Mouse (Mus musculus) embryonic facial prominence, embryonic 15.5 days (tissue): ENCODE measurements around the gene Rab7. TPM values are rescaled to one million over a fixed set of nuclear protein-coding genes. Genes with fewer than 3 reads are reported as not detected.
"Not testable (repeated sequence)": the region's sequence is repeated elsewhere in the genome, so short reads cannot be mapped to it uniquely, and the experiment has no call there.

Source experiments
- ATAC-seq: fragments of 200-750 bp; cut with Nextera tagmentation; 2 replicates; pipeline ENCODE4 v1.8.0; 2017; ENCODE audit warnings: low read depth, moderate TSS enrichment; ENCODE audit not compliant: insufficient number of reproducible peaks, low FRiP score, low TSS enrichment
- H3K27ac ChIP-seq: fragments of 300-500 bp; sonication (generic); replicated peaks from 2 replicates; pipeline ENCODE4 v1.5.1; 2015; ENCODE audit warnings: mild to moderate bottlenecking, inconsistent platforms
- H3K27me3 ChIP-seq: fragments of 300-500 bp; sonication (generic); 2 replicates; pipeline ENCODE4 v1.6.1; 2015; ENCODE audit warnings: inconsistent platforms
- H3K36me3 ChIP-seq: fragments of 300-500 bp; sonication (generic); 2 replicates; pipeline ENCODE4 v1.6.1; 2015; ENCODE audit warnings: mild to moderate bottlenecking, inconsistent platforms
- H3K4me1 ChIP-seq: fragments of 300-500 bp; sonication (generic); 2 replicates; pipeline ENCODE4 v1.6.1; 2015; ENCODE audit warnings: inconsistent platforms
- H3K4me2 ChIP-seq: fragments of 300-500 bp; sonication (generic); replicated peaks from 2 replicates; pipeline ENCODE4 v1.6.1; 2015; ENCODE audit warnings: mild to moderate bottlenecking, inconsistent platforms
- H3K4me3 ChIP-seq: fragments of 300-500 bp; sonication (generic); replicated peaks from 2 replicates; pipeline ENCODE4 v1.5.1; 2015; ENCODE audit warnings: mild to moderate bottlenecking, inconsistent platforms
- H3K9ac ChIP-seq: fragments of 300-500 bp; sonication (generic); 2 replicates; pipeline ENCODE4 v1.6.1; 2015; ENCODE audit warnings: inconsistent platforms
- H3K9me3 ChIP-seq: fragments of 300-500 bp; sonication (generic); replicated peaks from 2 replicates; pipeline ENCODE4 v1.6.1; 2016; ENCODE audit warnings: inconsistent platforms
- WGBS: fragments of 180-500 bp; shearing (Covaris S2); methylation state at CpG from one replicate; pipeline ENCODE4 v1.1.7; 2015; 5-methylcytosine and 5-hydroxymethylcytosine counted together
- polyA plus RNA-seq: library from polyadenylated mRNA; unstranded; fragments of >200 nt; fragmentation: Nextera tagmentation; extraction: Ambion mirVana; gene quantifications from 2 replicates; pipeline ENCODE4 v1.2.1, GENCODE M21; 2015

Gene Rab7
- polyA plus RNA-seq, 1 experiment from 2014 or later = 225 TPM

- 96% methylated on average over 2 of the region's 2 CpGs for WGBS
Observed at GRCm38 (mm10) chr6:88030432-88030831, 14.6 kb downstream of the Rab7 start.

DNA sequence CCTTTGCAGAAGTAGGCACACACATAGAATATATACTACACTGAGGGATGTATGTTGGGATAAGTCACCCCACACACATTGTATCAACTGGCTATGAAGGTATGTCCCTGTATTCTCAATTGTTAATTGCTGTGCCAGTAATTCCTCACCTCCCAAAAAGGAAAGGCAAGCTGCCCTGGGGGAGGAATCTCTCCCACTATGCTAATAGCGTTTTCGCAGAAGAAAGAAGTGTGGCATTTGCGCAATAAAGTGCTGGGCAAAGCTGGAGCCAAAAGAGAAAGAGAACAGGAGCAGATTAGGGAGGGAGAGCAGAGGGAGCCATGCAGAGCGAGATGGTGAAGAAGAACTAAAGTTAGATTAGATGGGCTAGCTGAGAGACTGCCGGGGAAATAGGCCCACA lies 17.7 kb downstream of the Rab7 start:
- peaks cover 18% of the 10 kb centered on the region; the same call in 1 of the 2 replicates for H3K36me3 ChIP-seq
- H3K9ac ChIP-seq = no peak overlapping the region
- ATAC-seq = no peak
- 74% methylated on average over 5 of the region's 5 CpGs for WGBS
- no peaks in the 10 kb centered on the region for H3K9me3 ChIP-seq
- H3K27me3 ChIP-seq = no peaks in the 10 kb centered on the region
- H3K4me1 ChIP-seq = no peaks in the 10 kb centered on the region
- H3K27ac ChIP-seq = no peak overlapping the region
- H3K4me3 ChIP-seq = no peak overlapping the region
- no peak overlapping the region for H3K4me2 ChIP-seq

More at GRCm38 (mm10) chr6:88030432-88030831, 14.6 kb downstream of the Rab7 start:
- no peaks in the 10 kb centered on the region for H3K9me3 ChIP-seq
- no peak for ATAC-seq
- no peak overlapping the region for H3K4me2 ChIP-seq
- H3K9ac ChIP-seq = no peak overlapping the region
- no peak overlapping the region for H3K27ac ChIP-seq
- no peak overlapping the region for H3K4me3 ChIP-seq
- H3K36me3 ChIP-seq = peaks cover 18% of the 10 kb centered on the region; the same call in 1 of the 2 replicates
- no peaks in the 10 kb centered on the region for H3K4me1 ChIP-seq
- no peaks in the 10 kb centered on the region for H3K27me3 ChIP-seq

DNA sequence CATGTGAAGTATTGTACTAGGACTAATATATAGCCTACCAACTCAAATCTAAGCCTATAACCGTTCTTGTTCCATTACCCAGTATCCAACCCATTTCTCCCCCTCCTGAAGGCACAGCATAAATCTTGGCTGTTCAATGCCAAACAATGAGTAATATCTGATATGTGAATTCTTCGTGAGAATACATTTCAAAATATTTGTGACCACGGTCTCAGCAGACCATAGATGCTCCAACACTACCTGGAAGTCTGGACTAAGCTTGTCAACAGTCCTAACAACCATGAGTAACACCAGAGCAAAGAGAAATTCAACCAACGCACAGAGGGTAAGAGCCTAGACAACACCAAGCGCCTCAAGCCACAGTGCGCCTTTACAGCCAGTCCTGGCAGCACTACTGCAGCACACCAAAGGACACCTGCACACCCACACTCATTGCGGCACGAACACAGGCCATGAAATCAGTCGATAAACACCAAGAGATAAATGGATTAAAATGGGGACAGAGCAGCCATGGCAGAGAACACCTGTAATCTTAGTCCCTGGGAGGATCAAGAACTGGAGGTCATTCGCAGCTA lies 21.7 kb downstream of the Rab7 start:
- H3K4me2 ChIP-seq = no peak overlapping the region
- no peak overlapping the region for H3K4me3 ChIP-seq
- H3K9ac ChIP-seq = no peak overlapping the region
- 0 out of 2 replicates have a peak, but pooled peaks cover 8% of the 10 kb centered on the region for H3K36me3 ChIP-seq
- H3K27ac ChIP-seq = no peak overlapping the region
- no peaks in the 10 kb centered on the region for H3K27me3 ChIP-seq
- WGBS = 95% methylated on average over 10 of the region's 10 CpGs
- peaks cover 13% of the 10 kb centered on the region for H3K4me1 ChIP-seq
- no peaks in the 10 kb centered on the region for H3K9me3 ChIP-seq
- no peak for ATAC-seq

DNA sequence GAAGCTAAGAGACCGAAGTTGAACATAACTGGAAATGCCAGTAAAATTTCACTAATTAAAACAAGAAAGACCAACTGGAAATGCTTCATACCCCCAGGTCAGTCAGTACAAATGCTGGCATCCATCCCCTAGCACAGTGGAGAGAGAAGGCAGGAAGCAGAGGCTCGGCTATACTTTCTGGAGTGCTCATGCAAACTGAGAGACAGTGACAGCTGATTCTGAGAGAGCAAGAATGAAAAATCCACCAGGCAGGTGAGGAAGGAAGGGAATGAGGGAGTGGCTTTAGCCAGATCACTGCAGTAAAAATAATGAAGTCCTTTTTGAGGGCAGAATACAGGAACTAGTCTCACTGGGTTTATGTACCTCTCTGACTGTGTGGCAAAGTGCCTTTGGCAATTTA lies 25.9 kb downstream of the Rab7 start:
- H3K27ac ChIP-seq = no peak overlapping the region
- WGBS = 32% methylated on average over 2 of the region's 2 CpGs
- ATAC-seq = no peak
- peaks cover 24% of the 10 kb centered on the region for H3K4me1 ChIP-seq
- 0 out of 2 replicates have a peak, but pooled peaks cover 3% of the 10 kb centered on the region for H3K36me3 ChIP-seq
- H3K9ac ChIP-seq = no peak overlapping the region
- no peaks in the 10 kb centered on the region for H3K27me3 ChIP-seq
- no peak overlapping the region for H3K4me3 ChIP-seq
- H3K4me2 ChIP-seq = no peak overlapping the region
- H3K9me3 ChIP-seq = no peaks in the 10 kb centered on the region

DNA sequence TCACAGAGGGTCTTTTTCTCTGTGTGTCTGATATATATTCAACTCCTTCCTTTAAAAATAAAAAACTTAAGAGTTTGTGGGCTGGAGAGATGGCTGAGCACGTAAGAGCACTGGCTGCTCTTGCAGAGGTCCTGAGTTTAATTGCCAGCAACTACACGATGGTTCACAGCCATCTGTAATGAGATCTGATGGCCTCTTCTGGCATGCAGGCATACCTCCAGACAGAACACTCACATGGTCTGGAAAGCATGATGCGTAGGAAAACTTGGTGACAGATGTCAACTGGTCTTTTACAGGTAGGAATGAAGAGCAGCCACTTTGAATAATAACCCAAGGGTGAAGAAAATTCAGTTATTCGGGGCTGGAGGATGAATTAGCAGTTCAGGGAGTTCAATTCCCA lies 27.2 kb downstream of the Rab7 start:
- no peak overlapping the region for H3K4me2 ChIP-seq
- whole genome bisulfite sequencing = 40% methylated on average over 4 of the region's 4 CpGs

GRCm38 (mm10) chr6:88015797-88016196 lies 29.3 kb downstream of the Rab7 start:
- WGBS = 70% methylated on average over 2 of the region's 2 CpGs
- Histone ChIP-seq H3K4me2 (no peak overlapping the region), H3K4me3 (no peak overlapping the region), H3K27ac (no peak overlapping the region), H3K27me3 (no peaks in the 10 kb centered on the region), H3K36me3 (peaks cover 20% of the 10 kb centered on the region), H3K9ac (no peak overlapping the region), H3K9me3 (no peaks in the 10 kb centered on the region), H3K4me1 (peaks cover 24% of the 10 kb centered on the region)
- no peak for ATAC-seq

More for the DNA sequence above, 27.2 kb downstream of the Rab7 start:
- Histone ChIP-seq H3K4me1 (peaks cover 24% of the 10 kb centered on the region), H3K36me3 (0 out of 2 replicates have a peak, but pooled peaks cover 8% of the 10 kb centered on the region), H3K9me3 (no peaks in the 10 kb centered on the region), H3K9ac (no peak overlapping the region), H3K27ac (no peak overlapping the region; the same call in 1 of the 2 replicates), H3K27me3 (no peaks in the 10 kb centered on the region), H3K4me3 (no peak overlapping the region)
- no peak for ATAC-seq

GRCm38 (mm10) chr6:88013456-88013855 lies 31.6 kb downstream of the Rab7 start:
- no peak overlapping the region for H3K4me2 ChIP-seq
- H3K27ac ChIP-seq = no peak overlapping the region
- H3K4me3 ChIP-seq = no peak overlapping the region
- peaks cover 37% of the 10 kb centered on the region for H3K36me3 ChIP-seq
- WGBS = 71% methylated on average over 4 of the region's 4 CpGs
- ATAC-seq = no peak
- no peaks in the 10 kb centered on the region for H3K9me3 ChIP-seq
- H3K4me1 ChIP-seq = peaks cover 11% of the 10 kb centered on the region
- H3K27me3 ChIP-seq = no peaks in the 10 kb centered on the region
- no peak overlapping the region for H3K9ac ChIP-seq

DNA sequence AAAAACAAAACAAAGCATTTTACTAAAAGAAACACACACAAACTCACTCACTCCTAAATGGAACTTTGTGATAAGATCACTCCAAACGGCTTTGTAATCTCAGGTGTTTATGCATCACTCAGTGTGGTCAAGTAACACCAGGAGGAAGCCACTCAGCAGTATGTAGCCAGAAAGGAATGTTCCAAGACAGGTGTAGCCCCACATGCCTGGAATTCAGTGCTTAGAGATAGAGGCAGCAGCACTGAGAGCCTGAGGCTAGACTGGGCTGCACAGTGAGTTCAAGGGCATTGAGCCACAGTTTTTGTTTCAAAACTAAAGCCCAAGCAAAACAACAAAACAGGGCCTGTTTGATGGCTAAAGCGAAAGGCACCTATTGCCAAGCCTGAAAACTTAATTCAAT lies 32.5 kb downstream of the Rab7 start:
- 69% methylated on average over 2 of the region's 2 CpGs for WGBS
- Histone ChIP-seq H3K36me3 (peaks cover 44% of the 10 kb centered on the region), H3K4me1 (0 out of 2 replicates have a peak, but pooled peaks cover 4% of the 10 kb centered on the region), H3K4me2 (no peak overlapping the region), H3K27ac (no peak overlapping the region), H3K4me3 (no peak overlapping the region), H3K27me3 (no peaks in the 10 kb centered on the region), H3K9me3 (no peaks in the 10 kb centered on the region), H3K9ac (no peak overlapping the region)
- no peak for ATAC-seq

GRCm38 (mm10) chr6:88011106-88011505 lies 34.0 kb downstream of the Rab7 start:
- H3K9me3 ChIP-seq, H3K9ac ChIP-seq, H3K4me2 ChIP-seq, H3K4me1 ChIP-seq, H3K27me3 ChIP-seq, ATAC-seq, H3K4me3 ChIP-seq, H3K27ac ChIP-seq: not testable (repeated sequence)
- peaks cover 59% of the 10 kb centered on the region for H3K36me3 ChIP-seq
- 77% methylated on average over 1 of the region's 1 CpGs for WGBS

DNA sequence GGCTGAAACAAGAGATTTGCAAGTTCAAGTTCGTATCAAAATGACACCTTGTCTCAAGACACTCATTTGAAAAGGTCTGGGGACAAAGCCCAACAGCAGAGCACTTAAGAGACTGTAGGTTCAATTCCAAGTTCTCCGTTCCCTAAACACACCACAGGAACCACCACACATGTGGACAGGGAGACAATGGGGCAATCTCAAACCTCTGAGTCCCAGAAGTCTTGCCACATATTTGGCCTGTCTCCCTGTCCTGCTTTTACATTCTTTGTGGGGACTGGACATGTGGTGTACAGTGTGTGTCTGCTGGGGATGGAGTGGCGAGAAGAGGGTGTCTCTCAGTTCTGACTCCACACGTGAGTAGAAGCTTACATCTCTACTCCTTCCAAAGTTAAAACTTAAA lies 35.9 kb downstream of the Rab7 start:
- Histone ChIP-seq H3K4me3 (no peak overlapping the region), H3K27ac (no peak overlapping the region), H3K9me3 (no peaks in the 10 kb centered on the region), H3K36me3 (peaks cover 65% of the 10 kb centered on the region), H3K9ac (no peak overlapping the region), H3K4me1 (no peaks in the 10 kb centered on the region), H3K4me2 (no peak overlapping the region), H3K27me3 (no peaks in the 10 kb centered on the region)
- no peak for ATAC-seq
- 89% methylated on average over 4 of the region's 4 CpGs for WGBS

DNA sequence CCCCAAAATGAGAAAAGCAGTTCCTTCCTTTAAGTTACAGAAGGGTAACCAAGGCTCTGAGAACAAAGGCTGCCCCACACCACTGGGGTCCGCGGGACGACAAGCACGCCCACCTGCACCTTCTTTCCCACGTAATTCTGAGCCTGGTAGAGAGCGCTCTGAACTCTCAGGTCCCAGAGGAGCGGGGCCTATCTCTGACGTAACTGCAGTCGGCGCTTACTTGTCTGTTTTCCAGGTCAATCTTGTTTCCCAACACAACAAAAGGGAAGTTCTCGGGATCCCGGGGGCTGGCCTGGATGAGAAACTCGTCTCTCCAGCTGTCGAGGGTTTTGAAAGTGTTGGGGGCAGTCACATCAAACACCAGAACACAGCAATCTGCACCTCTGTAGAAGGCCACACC lies 40.3 kb downstream of the Rab7 start:
- H3K27ac ChIP-seq, H3K4me3 ChIP-seq, H3K4me1 ChIP-seq, H3K9me3 ChIP-seq, H3K4me2 ChIP-seq, H3K27me3 ChIP-seq, ATAC-seq, H3K9ac ChIP-seq: not testable (repeated sequence)
- peaks cover 77% of the 10 kb centered on the region for H3K36me3 ChIP-seq
- 90% methylated on average over 14 of the region's 14 CpGs for WGBS

DNA sequence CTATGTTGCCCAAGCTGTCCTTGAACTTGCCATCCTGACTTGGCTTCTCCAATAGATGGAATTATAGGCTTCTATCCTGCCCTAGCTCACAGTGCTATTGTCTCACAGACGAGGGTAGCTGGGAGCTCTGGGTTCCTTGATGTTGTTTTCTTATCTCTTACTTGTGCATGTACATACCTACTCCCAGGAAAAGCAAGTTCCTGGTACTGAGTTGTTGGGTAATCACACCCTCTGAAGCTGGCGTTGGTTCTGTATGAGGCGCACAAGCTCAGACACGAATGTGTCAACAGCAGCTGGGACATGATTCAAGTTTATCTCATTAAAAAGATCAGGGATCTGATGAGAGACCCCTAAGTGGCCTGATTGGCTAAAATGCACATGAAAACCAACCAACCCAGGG lies 41.6 kb downstream of the Rab7 start:
- H3K4me2 ChIP-seq = no peak overlapping the region
- H3K4me1 ChIP-seq = no peaks in the 10 kb centered on the region
- H3K27me3 ChIP-seq = no peaks in the 10 kb centered on the region
- no peak for ATAC-seq
- H3K9ac ChIP-seq = no peak overlapping the region
- 66% methylated on average over 4 of the region's 4 CpGs for WGBS
- no peak overlapping the region for H3K27ac ChIP-seq
- no peak overlapping the region for H3K4me3 ChIP-seq
- H3K36me3 ChIP-seq = peaks cover 68% of the 10 kb centered on the region
- no peaks in the 10 kb centered on the region for H3K9me3 ChIP-seq
